Mouse (Mus musculus): ENCODE measurements at regions not wholly inside any gene's neighbourhood (a gene's known extent, or its start where the extent isn't known, plus 50 kb on each side); places are given as distances from the start of the nearest gene placed in this dataset.

GRCm38 (mm10) chr16:62407526-62408165 is 379.0 kb downstream of the Nsun3 start:
- no peak for TF ChIP-seq POLR2A (IDR thresholded peaks at IDR 0.05; ENCODE audit: insufficient read length, low read depth)
- no peak for TF ChIP-seq USF1 (IDR thresholded peaks at IDR 0.05; ENCODE audit: low read depth)
- TF ChIP-seq POLR2AphosphoS2 (IDR thresholded peaks at IDR 0.05; ENCODE audit: insufficient read length, low read depth), result no peak
- no peak for TF ChIP-seq MYOG (IDR thresholded peaks at IDR 0.05; ENCODE audit: control insufficient read depth in 1 of 3, insufficient read depth in 1 of 3, insufficient read length in 2 of 3, low read depth in 2 of 3)
- TF ChIP-seq MAX (IDR thresholded peaks at IDR 0.05; ENCODE audit: low read depth), result no peak
- TF ChIP-seq CEBPB (IDR thresholded peaks at IDR 0.05; ENCODE audit: insufficient read depth, poor library complexity, severe bottlenecking), result no peak
- TF ChIP-seq REST (IDR thresholded peaks at IDR 0.05; ENCODE audit: insufficient read depth, insufficient read length), result no peak
- TF ChIP-seq E2F4 (IDR thresholded peaks at IDR 0.05; ENCODE audit: insufficient read depth), result no peak
- no peak for TF ChIP-seq MYOD1 (IDR thresholded peaks at IDR 0.05; ENCODE audit: control insufficient read depth in 1 of 3, insufficient read length in 2 of 3, low read depth in 2 of 3)
- no peak for TF ChIP-seq TCF12 (IDR thresholded peaks at IDR 0.05; ENCODE audit: insufficient read depth, poor library complexity, severe bottlenecking)
- no peak for TF ChIP-seq TCF3 (IDR thresholded peaks at IDR 0.05; ENCODE audit: insufficient read length, low read depth)
- TF ChIP-seq SRF (IDR thresholded peaks at IDR 0.05; ENCODE audit: control insufficient read depth, insufficient read length, low read depth), result no peak
